Mouse (Mus musculus) testis, adult 2 months (tissue): ENCODE data around the gene Olfm2. TPM values are rescaled to one million over a fixed set of nuclear protein-coding genes. Genes with fewer than 3 reads are reported as not detected.

Experiments used
- H3K27ac ChIP-seq: fragments of 200-500 bp; 2 replicates; pipeline ENCODE4 v1.5.1; 2012; ENCODE audit warnings: low read depth, low read length; ENCODE audit not compliant: control insufficient read depth, insufficient read depth
- H3K27me3 ChIP-seq: fragments of 200-500 bp; 2 replicates; pipeline ENCODE4 v1.6.1; 2012; ENCODE audit warnings: mild to moderate bottlenecking, low read length, moderate library complexity; ENCODE audit not compliant: control insufficient read depth, insufficient read depth
- H3K36me3 ChIP-seq: fragments of 200-500 bp; 2 replicates; pipeline ENCODE4 v1.6.1; 2012; ENCODE audit warnings: mild to moderate bottlenecking, low read length; ENCODE audit not compliant: control insufficient read depth, insufficient read depth
- H3K4me1 ChIP-seq: fragments of 200-500 bp; 2 replicates; pipeline ENCODE4 v1.6.1; 2012; ENCODE audit warnings: low read length; ENCODE audit not compliant: control insufficient read depth, insufficient read depth
- H3K4me3 ChIP-seq: fragments of 200-500 bp; 2 replicates; pipeline ENCODE4 v1.5.1; 2012; ENCODE audit warnings: low read depth, mild to moderate bottlenecking, low read length, moderate library complexity, mixed read lengths; ENCODE audit not compliant: control insufficient read depth
- CTCF ChIP-seq: fragments of 200-500 bp; IDR thresholded peaks from 2 replicates; pipeline ENCODE4 v1.5.1; 2012; ENCODE audit warnings: low read depth, mild to moderate bottlenecking, inconsistent platforms, low read length, moderate library complexity; ENCODE audit not compliant: control insufficient read depth, insufficient read depth, insufficient replicate concordance
- POLR2A ChIP-seq: fragments of 200-500 bp; IDR thresholded peaks from 2 replicates; pipeline ENCODE4 v1.6.1; 2012; ENCODE audit warnings: low read depth, mild to moderate bottlenecking, inconsistent platforms, low read length, moderate library complexity; ENCODE audit not compliant: control insufficient read depth
- polyA plus RNA-seq: library from polyadenylated mRNA; depleted of rRNA; stranded (reverse); fragments of >200 nt; gene quantifications from 2 replicates; pipeline ENCODE4 v1.2.3, GENCODE M21; 2012

Olfm2 gene
- polyA plus RNA-seq, 1 experiment: 3.2 TPM

- H3K4me1 ChIP-seq: no peaks in the 10 kb centered on the region
- H3K27me3 ChIP-seq: no peaks in the 10 kb centered on the region
- no peaks in the 10 kb centered on the region for H3K36me3 ChIP-seq
- H3K27ac ChIP-seq: no peak overlapping the region
- TF ChIP-seq POLR2A: no peak
- no peak for TF ChIP-seq CTCF
- no peak overlapping the region for H3K4me3 ChIP-seq
Observed at GRCm38 (mm10) chr9:20682389-20682722, 63.8 kb downstream of the Olfm2 start.

DNA sequence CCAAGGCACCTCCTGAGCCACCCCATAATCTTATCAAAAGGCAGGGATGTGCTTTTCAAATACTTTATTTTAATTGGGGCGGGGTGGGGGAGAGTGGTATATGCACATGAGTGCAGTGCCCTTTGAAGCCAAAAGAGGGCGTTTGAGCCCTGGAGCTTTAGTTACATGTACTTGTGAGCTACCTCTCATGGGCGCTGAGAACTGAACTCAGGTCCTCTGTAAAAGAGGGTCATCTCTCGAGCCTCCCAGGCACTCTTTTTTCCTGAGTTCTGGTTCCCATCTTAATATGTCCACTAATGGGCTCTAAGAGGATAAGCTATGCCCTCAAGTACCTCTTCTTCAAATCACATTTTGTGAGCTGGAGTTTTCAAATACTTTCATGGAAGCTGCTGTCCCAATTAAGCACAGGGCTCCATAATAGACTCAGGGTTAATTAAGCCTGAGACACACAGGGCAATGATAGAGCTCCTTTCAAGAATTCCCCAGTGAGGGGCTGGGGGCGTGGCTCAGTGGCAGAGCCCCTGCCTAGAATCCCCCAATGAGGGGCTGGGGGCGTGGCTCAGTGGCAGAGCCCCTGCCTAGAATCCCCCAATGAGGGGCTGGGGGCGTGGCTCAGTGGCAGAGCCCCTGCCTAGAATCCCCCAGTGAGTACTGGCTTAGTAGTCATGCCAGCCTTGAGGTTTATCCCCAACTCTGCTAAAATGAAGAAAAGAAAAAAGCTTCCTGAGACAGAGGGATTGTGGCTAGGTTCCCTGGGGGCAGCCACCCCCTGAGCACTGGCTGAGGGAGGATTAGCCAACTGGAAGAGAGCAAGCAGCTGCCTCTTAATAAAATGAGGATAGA is 64.4 kb downstream of the Olfm2 start:
- TF ChIP-seq POLR2A: no peak
- TF ChIP-seq CTCF: no peak

DNA sequence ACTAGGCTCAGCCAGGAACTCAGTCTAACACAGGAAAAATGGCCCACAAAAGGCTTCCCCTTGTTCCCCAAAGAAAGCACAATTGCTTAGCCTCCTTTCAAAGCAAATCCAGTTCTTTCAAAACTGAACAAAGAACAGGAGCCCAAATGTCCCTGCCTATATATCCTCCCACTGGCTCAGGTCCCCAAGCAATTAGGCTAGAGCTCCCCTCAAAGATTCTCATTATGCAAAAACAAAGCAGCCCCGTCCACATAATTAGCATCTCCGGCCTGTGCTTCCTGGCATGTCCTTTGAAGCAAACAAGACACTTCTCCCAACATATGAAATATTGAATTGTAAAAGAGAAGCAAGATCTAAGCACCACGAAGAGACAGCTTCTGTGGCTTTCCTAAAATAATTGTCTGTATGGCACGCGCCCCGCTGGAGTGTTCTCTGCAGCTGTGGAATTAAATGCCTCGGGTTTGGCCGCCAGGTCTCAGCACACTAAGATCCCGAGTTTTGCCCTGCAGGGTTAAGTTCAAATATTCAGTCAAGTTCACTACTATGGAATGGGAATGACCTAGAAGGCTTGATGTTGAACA is 65.7 kb downstream of the Olfm2 start:
- TF ChIP-seq CTCF (no peak), POLR2A (no peak)
- Histone ChIP-seq H3K36me3 (no peaks in the 10 kb centered on the region), H3K4me1 (no peaks in the 10 kb centered on the region), H3K27ac (no peak overlapping the region), H3K27me3 (no peaks in the 10 kb centered on the region), H3K4me3 (no peak overlapping the region)

More for the DNA sequence above, 64.4 kb downstream of the Olfm2 start:
- Histone ChIP-seq H3K36me3 (no peaks in the 10 kb centered on the region), H3K27me3 (no peaks in the 10 kb centered on the region), H3K4me3 (no peak overlapping the region), H3K4me1 (no peaks in the 10 kb centered on the region), H3K27ac (no peak overlapping the region)

DNA sequence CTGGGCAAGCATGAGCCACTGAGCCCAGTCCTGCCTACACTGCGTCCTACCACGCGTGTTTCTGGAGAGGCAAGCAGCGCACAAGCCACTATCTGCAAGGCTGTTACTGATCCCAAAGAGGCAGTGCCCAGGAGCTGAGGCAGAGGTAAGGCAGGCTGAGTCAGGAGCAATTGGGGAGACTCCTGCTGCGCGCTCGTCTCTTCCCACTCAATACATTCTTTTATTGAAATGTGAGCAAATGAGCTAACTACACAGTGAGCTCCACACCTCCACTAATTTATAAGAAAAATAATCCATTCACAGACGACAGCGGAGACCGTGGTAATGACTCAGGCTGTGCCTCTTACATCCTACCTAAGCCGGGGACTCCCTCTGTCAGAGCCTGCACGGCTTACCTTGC is 68.3 kb downstream of the Olfm2 start:
- TF ChIP-seq POLR2A: no peak
- no peak for TF ChIP-seq CTCF
- H3K4me1 ChIP-seq: no peaks in the 10 kb centered on the region
- no peaks in the 10 kb centered on the region for H3K36me3 ChIP-seq
- no peak overlapping the region for H3K27ac ChIP-seq
- no peaks in the 10 kb centered on the region for H3K27me3 ChIP-seq
- no peak overlapping the region for H3K4me3 ChIP-seq

DNA sequence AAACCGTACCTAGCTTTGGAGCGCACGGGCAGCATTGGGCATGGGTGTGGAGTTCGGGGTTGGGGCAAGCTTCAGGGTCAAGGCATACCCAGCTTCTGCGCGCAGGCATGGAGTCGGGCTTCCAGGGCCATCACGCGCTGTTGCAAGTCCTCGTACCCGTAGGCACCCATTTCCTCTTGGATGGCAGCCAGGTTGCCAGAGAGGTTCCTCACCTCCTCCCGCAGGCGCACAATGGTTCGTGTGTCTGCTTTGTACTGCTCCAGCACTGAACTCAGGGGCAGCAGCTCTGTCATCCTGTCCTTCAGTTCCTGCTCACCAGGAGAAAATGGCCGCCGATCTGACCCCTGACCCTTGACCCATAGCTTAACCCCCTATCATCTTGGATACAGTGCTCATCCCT is 74.1 kb downstream of the Olfm2 start:
- Histone ChIP-seq H3K27ac (no peak overlapping the region), H3K4me3 (peak overlapping the region; percentile 74), H3K36me3 (no peaks in the 10 kb centered on the region), H3K27me3 (no peaks in the 10 kb centered on the region), H3K4me1 (peaks cover 11% of the 10 kb centered on the region)
- no peak for TF ChIP-seq POLR2A

GRCm38 (mm10) chr9:20668065-20668464 is 78.1 kb downstream of the Olfm2 start:
- H3K27me3 ChIP-seq: no peaks in the 10 kb centered on the region
- no peaks in the 10 kb centered on the region for H3K36me3 ChIP-seq
- no peak for TF ChIP-seq POLR2A
- no peak for TF ChIP-seq CTCF
- peaks cover 14% of the 10 kb centered on the region for H3K4me1 ChIP-seq
- no peak overlapping the region for H3K27ac ChIP-seq
- peak overlapping the region; percentile 59 for H3K4me3 ChIP-seq

- H3K36me3 ChIP-seq: no peaks in the 10 kb centered on the region; the same call in 1 of the 2 replicates
Observed at GRCm38 (mm10) chr9:20666510-20667034, 79.6 kb downstream of the Olfm2 start.

More at GRCm38 (mm10) chr9:20666510-20667034, 79.6 kb downstream of the Olfm2 start:
- Histone ChIP-seq H3K4me1 (peaks cover 12% of the 10 kb centered on the region), H3K27me3 (no peaks in the 10 kb centered on the region), H3K27ac (no peak overlapping the region), H3K4me3 (no peak overlapping the region)
- TF ChIP-seq CTCF (no peak), POLR2A (no peak)
